Mouse (Mus musculus) cerebellum, postnatal 4 days (tissue): ENCODE measurements at regions not wholly inside any gene's neighbourhood (a gene's known extent, or its start where the extent isn't known, plus 50 kb on each side); places are given as distances from the start of the nearest gene placed in this dataset.

ENCODE experiments used
- DNase-seq, 2 experiments: peaks; one replicate each; pipeline ENCODE4 v3.0.0; 2022; ENCODE audit warnings: low spot score in 2 of 2, mixed read lengths in 1 of 2

DNA sequence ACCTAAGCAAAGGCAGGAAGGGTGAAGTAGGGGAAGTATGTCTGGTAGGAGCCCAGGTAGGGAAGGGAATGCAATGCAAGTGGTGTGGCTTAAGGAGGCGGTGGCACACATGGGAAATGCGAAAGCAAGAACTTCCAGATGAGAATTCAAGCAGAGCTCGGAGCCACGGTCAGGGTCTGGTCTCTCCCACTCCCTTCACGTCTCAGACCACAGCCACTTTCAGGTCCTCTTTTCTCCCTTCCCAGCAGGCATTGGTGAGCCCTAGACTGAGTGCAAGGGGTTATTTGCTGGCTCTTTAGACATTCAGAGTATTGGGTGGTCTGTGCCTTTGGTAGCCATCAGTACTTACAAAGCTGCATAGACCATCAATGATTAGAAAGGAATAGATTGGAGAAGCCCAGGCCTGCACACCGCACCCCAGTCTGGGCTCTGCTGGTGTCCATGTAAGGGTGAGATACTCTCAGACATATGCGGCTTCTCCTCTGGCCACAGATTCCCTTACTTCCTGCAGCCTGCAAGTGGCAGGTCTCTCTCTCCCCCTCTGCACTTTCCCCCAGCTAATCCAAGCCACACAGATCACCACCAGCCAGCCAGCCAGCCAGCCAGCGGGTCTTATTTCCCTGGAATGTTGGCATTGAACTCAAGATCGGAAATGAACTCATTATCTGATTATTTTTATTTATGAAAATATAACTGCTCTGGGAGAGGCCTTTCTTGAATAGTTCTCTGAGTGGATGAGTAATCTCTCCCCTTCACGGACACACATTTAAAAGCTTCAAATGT lies 113.6 kb downstream of the Zfp36l2 start:
- no peak for DNase-seq

DNA sequence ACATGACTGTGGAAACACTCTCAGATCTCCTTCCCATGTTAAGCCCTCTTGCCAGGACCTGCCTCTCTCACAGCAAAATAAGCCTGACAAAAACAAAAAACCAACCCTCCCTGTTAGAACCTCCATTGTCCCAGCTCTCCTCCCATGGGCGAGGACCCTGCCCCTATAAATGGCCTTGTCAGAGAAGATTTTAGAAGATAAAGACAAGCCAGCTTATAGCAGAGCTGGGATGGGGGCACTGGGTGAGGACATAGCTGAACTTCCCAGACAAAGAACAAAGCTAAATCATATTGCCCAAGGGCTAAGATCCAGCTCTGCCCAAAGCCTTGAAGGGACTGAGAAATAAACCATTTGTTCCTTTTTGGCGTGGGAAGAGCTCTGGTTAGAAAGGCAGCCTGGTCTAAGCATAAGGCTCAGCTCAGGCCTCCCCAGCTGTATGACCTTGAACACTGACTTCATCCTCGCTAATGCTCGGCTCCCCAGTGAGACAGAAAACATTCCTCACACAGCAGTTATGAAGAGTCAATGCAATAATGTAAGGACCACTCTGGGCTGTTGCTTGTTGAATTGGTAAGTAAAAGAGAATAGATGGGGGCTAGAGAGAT lies 115.2 kb downstream of the Zfp36l2 start:
- DNase-seq = no peak

DNA sequence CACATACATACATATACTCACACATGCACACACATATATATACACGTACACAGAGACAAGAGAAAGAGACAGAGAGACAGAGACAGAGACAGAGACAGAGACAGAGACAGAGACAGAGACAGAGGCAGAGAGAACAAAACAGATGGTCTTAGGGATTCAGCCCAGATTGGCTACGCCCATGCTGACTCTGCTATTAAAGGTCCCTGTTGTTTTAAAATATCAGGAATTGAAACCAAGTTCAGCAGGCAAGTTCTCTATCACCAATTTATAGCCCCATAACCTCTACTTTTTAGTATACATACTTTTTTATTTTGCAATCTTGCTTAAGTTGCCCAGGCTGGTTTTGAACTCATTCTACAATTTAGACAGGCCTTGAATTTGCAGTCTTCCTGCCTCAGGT lies 115.9 kb downstream of the Zfp36l2 start:
- DNase-seq = no peak

DNA sequence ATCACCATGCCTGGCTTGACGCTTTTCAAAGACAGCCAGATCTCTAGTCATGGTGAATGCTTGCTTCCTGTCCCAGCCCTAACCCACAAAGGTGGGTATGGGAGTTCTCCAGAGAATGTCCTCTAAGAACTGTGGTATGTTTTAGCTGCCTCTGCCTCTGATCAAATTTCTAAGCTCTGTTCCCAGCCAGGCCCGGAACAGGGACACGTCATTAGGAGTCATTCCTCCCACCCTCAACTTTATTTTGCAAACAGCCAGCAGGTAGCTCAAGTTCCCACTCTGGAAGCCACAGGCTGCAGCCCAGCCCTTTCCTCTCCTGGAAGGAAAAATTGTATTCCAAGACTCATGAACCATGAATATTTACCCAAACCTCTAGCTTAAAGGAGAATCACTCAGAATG lies 117.2 kb downstream of the Zfp36l2 start:
- no peak for DNase-seq

DNA sequence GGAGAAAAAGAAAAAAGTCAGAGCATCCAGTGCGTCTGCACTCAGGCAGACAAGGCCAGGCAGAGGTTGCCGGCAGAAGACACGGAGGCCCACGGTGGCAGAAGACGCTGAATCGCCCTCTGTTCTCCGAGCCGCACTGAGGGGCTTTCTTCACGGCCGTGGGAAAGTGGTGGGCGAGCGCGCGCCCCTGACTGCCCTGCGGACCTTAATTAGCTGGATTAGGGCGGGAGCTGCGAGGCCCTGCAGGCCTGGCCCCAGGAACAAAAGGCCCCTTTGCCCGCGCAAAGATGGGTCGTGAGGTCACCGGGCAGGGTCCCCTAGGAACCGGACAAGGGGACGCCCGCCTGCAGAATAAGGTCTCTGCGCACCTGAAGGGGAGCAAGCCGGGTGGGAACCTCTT lies 120.6 kb downstream of the Zfp36l2 start:
- no peak for DNase-seq

DNA sequence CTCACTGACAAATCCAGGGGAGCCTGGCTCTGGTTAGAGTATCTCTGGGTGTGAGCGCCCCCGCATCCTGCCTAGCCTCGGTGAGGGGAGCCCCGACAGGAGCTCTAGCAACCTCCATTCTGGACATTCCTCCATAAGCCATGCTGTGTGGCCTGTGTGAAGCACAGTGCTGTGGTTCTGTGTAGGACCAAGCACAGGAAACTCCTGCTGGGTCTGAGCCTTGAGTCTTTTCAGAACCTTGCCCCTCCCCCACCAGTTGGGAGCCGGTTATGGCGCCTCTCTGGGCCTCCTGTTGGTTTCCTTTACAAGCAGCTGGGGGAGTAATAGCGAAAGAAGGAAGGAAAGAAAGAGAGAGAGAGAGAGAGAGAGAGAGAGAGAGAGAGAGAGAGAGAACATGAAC lies 124.0 kb downstream of the Zfp36l2 start:
- no peak for DNase-seq

DNA sequence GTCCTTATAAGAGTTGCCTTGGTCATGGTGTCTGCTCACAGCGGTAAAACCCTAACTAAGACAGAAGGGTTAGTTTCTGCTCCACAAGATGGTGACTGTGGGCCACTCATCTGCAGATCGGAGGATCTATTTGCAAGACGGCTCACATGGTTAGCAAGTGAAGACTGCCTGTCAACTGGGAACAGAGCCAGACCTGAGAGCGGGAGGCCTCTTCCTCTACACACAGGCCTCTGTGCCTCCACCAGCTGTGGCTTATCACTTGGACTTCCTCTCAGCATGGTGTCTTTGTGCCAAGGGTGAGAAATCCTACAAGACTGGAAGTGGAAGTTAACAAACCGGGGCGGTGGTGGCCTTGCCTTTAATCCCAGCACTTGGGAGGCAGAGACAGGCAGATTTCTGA lies 126.1 kb downstream of the Zfp36l2 start:
- DNase-seq = no peak

DNA sequence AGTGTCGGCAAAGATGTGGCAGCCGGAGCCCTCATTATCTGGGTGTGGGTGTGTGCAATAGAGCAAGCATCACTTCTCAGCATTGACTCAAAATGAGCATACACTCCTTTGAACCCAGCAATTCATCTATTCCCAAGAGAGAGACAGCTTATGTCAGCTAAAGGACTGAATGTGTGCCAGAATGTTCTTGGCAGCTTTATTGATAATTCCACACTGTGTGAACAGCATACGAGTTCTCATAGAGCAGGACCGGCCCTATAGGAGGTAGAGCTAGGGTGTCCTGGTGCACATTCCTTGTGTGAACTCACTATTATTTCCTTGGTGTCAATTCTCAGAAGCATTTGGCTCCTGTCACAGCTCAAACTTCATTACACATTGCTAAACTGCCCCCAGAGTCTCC lies 131.3 kb downstream of the Zfp36l2 start:
- DNase-seq = no peak

DNA sequence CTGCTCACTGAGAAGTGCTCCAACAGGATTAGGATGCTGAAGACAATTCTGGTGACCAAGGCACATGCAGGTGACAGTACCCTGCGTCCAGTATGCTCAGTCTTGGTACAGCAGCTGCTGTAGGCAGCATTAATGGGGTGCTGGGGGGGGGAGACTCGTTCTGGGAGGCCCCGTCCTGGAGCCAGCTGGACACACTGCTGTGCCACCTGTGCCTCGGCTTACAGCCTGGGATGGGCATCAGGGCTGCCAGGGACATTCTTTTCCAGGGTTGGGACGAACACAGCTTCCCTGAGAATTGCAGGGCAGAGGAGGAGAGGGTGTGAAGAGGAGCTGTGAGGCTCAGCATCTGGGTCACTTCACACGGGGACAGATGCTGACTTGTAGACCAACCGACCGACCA lies 135.3 kb downstream of the Zfp36l2 start:
- no peak for DNase-seq

DNA sequence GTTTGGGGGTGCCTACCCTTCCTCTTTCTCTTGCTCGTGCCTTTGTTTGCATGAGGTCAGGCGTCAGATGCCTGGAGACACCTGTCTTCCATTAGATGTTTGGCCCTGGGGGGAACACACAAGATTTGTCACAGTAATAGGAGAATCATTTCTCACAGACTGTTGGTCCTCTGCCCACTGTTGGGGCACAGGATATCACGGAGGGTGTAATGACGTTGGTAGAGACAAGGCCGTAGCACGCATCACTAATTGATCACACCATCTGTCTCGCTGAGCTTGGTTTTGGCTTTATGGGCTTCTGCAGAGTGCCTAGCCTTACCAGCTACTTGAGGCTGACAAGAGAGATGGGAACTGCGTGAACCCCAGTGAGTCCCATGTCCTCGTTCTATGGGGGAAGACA lies 136.5 kb downstream of the Zfp36l2 start:
- DNase-seq = no peak

DNA sequence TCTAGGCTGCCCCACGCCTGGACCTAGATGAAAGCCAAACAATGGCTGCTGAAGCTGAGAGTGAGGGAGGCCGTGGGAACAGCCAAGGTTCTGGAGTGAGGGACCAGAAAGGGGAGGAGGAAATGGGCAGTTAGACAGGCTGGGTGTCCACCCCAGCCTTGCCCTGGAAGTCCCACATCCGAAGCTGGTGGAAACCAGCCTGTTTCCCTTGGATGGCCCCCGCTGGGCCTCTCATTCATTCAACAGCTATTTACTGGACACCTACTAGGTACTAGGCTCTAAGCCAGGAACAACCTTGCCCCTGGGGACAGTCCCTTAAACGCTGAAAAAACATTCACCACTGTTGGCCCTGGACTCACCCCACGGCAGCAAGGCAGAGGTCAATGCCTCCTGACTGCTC lies 139.2 kb downstream of the Zfp36l2 start:
- no peak for DNase-seq

DNA sequence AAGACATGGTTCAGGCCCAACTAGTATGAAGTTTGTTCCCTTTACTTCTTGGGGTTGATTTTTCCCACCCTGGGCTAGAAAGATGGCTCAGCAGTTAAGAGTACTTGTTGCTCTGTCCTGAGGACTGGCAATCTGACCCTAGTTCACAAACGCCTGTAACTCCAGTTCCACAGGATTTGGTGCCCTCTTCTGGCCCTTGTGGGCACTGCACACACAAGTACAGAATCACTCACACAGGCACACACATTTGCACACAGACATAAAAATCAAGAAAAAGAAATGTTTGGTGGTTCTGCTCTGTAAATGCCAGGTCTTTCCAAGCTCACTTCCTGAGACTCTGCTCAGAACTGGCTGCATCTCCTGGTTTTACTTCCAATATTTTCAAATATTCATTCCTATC lies 140.2 kb downstream of the Zfp36l2 start:
- no peak for DNase-seq

DNA sequence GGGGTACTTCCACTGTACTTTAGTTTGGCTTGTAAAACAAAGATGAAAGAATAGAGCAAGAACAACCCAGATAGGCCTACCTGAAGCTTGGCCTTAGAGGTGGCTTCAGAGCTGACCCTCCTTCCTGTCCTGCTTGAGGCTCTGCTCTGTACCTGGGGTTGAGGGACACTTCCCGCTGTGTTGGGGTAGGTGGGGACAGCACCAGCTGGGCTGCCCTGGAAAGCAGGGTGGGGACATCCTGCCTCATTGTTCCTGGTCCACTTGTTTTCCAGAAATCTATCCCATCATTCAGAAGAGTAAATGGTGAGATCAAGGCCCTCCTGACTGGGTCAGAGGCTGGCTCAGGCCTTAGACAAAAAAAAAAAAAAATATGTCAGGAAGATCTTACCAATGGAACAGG lies 141.9 kb downstream of the Zfp36l2 start:
- no peak for DNase-seq

DNA sequence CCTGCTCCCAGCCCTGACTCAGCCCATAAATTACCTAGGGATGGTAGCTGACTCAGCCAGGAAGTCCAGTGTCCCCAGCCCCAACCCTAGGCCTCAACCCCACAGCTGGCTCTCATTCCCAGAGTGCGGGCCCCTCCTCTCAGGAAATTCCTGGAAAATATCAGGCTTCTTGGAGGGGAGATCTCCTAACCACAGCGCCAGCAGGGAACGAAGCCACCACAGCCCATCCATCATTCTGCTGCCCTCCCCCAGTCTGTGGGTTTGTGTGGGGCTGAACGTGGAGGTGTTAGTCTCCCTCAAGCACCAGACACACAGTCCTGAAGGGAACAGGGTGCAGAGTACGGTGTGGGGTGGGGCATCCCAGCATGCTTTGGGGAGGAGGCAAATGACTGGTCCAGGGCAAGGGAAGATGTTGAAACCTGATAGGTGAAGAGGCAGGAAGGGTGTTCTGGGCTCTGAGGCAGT lies 143.2 kb downstream of the Zfp36l2 start:
- DNase-seq = no peak

DNA sequence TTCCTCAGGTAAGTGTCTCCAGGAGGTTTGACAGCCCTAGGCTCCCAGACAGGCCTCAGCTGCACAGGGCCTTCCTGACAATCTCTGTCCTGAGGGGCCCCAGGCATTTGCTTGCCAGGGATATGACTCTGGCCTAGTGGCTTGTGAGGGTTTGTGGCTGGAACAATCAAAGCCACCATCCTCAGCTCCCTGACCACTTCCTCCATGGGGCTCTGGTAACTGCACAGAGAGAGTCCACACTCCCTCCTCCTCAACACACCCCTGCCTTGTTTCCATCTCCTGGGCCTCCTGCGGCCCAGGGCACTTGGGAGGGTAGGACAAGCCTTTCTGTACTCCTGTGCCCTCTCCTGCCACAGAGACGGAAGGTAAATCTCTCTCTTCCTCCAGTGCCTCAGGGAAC lies 144.6 kb downstream of the Zfp36l2 start:
- DNase-seq = no peak

DNA sequence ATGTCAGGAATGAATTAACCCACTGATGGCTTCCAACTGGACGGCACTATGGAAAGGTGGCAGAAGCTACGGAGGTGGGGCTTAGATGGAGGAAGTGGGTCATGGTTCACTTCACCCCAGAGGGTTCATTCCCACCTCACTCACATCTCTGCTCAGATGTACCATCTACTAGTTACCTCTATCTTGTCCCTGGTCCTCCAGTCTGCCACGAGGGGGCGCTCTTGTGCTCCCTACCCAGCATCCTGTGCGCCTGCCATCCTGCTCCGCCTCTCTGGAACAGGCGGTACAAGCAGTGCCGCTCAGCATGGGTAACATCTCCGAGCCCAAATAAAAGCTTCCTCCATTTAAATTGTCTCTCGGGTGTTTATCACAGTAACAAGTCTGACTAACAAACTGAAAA lies 148.3 kb downstream of the Zfp36l2 start:
- DNase-seq = no peak

DNA sequence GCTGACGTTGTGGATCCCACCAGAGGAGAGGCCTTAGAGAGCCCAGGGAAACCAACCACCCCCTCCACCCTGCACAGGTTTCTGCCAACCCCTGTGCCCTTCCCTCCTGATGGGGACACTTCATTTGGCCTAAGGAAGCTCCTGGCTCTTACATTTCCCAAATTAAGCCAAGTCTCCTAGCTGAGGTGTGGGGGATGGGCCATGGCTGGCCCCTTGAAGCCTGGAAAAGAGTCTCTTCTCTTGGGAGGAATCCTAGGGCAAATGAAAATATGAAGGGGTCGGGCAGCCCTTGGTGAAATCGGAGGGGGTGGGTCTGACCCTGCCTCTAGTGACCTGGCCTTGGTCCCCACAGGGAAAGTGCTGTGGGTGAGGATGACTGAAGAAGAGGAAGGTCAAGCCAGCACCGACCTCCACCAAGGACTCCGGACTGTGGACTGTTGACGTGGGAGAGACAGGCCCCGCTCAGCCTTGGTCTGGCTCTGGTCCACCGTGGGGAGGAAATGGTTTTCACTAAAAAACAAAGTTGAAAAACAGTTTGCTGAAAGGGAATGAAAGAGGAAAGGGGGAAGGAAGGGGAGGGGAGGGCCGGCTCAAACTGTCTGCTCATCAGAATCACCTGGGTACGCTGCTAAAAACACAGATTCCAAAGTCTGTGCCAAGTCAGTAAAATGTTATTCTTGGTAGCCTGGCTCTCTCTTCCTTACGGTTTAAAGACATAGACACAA lies 150.0 kb downstream of the Zfp36l2 start:
- no peak for DNase-seq

DNA sequence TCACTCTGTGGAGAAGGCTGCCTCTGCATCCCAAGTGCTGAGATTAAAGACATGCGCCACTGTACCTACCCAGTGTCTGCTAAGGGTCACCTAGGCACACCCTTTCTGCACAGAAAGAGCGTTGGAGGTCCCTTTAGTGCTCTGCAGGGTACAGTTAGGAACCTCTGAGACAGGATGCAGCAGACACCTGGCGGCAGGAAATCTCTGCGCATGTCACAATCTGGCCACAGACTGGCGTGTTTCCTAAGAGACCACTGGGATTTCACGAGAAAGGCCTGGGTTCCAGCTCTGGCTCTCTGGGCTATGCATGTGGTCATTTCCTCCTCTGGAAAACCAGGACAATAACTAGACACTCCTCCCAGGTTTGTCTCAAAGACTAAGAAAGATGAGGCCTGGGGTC lies 151.7 kb downstream of the Zfp36l2 start:
- no peak for DNase-seq

DNA sequence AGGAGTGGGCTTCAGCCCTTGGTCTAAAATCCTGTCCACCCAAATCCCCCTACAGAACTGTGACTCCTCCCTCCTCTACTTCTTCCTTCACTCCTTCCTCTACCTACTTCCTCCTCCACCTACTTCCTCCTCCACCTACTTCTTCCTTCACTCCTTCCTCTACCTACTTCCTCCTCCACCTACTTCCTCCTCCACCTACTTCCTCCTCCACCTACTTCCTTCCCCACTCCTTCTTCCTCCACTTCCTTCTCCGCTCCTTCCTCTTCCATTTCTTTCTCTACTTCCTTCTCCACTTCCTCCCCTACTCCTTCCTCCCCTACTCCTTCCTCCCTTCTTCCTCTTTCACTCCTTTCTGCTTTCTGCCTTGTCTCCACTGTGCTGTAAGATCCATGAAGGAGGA lies 152.9 kb downstream of the Zfp36l2 start:
- no peak for DNase-seq

DNA sequence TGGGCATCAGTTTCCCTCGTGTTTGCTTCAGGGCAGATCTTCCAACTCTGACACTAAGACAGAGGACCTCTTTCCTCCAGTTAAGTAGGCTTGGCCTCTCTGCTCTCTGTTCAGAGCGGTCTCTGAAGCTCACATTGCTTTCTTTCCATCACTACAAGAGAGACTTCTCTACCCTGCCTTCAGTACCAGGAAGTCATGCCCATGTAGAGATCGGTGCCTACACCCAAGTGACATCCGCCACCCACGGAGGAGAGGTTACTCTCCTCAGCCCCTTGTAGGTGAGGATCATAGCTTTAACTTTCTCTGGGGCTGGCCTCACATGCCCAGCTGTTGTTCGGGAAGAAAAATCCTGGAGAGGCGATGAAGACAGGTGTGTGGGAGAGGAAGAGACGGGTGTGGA lies 155.3 kb downstream of the Zfp36l2 start:
- DNase-seq = no peak

DNA sequence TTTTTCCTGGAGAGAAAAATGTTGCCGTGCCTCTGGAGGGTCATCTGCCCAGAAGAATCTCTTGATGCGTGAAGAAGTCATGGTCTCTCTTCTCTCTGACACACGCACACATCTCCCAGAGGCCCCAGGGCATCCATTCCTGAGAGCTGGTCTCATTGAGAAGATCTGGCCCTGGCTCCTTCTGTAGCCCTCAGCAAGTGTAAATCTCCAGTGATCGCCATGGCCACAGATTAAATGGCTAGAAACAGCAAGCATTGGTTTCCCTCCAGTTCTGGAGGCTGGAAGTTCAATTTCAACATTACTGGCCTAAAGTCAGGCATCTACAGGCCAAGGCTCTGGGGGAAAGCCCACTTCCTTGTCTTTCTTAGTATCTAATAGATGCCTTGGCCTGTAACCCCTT lies 155.9 kb downstream of the Zfp36l2 start:
- DNase-seq = no peak

DNA sequence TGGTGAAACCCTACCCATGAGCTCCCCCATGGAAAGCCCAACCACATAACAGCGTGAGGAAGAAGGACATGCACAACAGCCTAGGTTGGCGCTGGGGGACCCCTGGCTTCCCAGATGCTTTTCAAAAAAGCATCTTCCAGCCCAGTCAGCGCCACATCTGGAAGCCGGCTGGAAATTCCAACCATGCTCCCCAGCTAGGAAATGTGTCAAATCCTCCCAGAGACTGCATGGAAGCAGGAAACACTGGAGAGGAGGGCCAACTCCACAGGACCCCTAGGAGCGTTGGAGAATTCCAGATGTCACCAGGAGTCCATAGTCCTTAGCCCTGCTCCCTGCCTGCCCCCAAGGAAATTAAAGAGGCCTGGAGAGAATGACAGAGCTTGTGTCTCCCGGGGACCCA lies 156.4 kb downstream of the Zfp36l2 start:
- no peak for DNase-seq

DNA sequence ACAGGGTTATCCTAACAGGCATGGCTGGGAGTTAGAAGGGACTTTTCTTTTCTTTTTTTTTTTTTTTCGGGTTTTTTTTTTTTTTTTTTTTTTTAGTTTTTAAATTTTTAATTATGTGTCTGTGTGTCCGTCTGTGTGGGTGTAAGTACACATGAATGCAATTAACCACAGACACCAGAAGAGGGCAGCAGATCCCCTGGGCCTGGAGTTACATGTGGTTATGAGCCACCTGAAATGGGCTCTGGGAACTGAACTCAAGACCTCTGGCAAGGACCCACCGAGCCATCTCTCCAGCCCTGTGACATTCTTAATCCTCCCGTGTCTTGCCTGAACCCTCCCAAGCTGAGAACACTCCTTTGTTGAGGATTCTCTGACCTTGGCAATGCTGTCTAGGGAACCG lies 157.0 kb downstream of the Zfp36l2 start:
- no peak for DNase-seq
